In the genomic region with DNA sequence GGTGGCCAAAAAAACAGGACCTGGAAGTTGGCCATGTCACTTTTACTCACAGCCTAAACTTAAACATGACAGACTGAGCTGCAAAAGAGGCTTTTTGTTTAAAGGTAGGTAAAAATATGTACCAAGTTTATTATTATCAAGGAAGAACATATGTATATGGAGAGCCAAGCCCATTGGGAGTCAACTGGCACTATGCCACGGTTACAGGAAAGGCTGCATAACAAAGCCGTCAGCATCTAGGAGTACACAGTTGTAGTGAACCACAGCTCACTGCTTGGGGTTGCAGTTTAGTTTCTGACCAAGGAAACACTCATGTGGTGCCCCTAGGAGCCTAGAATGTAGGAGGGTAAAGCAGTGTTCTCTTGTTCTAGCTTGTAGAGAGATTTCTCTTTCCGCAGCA, we compare ENCODE assay signal across 30 mouse cellular contexts. TPM values are rescaled to one million over a fixed set of nuclear protein-coding genes. Genes with fewer than 3 reads are reported as not detected.
A peak's percentile ranks its signal among the peaks of the same experiment; 100 is the strongest.
DNase-seq lines count a peak whose midpoint lies in the region; ATAC-seq and TF ChIP-seq lines count a peak whose summit lies in the region.
"Had no signal": no experiment of that assay in that cellular context is flagged by ENCODE, and none has a peak within 500 bp of the region (broad histone marks: within the 10 kb centered on the region; RNA-seq: fewer than 3 reads in every experiment).

No protein-coding gene starts in this region.

- no peaks in the 10 kb centered on the region for H3K27me3 ChIP-seq in lung, embryonic 14.5 days (ENCODE audit: insufficient read depth, low read length)
- no peaks in the 10 kb centered on the region for H3K27me3 ChIP-seq in forebrain, embryonic 15.5 days
- H3K27me3 ChIP-seq: embryonic facial prominence, embryonic 15.5 days; intestine, embryonic 15.5 days; neural tube, embryonic 13.5 days had no signal

- no peak overlapping the region for H3K4me2 ChIP-seq in lung, embryonic 14.5 days
- H3K4me2 ChIP-seq in forebrain, embryonic 15.5 days (replicated peaks), result no peak overlapping the region
- H3K4me2 ChIP-seq: embryonic facial prominence, embryonic 15.5 days; intestine, embryonic 15.5 days; neural tube, embryonic 13.5 days had no signal

- H3K36me3 ChIP-seq in lung, embryonic 14.5 days (ENCODE audit: insufficient read depth), result no peaks in the 10 kb centered on the region
- no peaks in the 10 kb centered on the region for H3K36me3 ChIP-seq in forebrain, embryonic 15.5 days
- H3K36me3 ChIP-seq: embryonic facial prominence, embryonic 15.5 days; intestine, embryonic 15.5 days; neural tube, embryonic 13.5 days had no signal

- intact Hi-C loops in gastrocnemius, postnatal 14 days (cut with DNase I; ENCODE audit: low total_unique reads), result no loop called here

- no peak for ATAC-seq in cerebellum, adult (ENCODE audit: insufficient number of reproducible peaks, low FRiP score, low TSS enrichment)
- no peak for ATAC-seq in lung, embryonic 14.5 days (ENCODE audit: insufficient read depth)
- 0 out of 2 replicates have a peak, but pooled peaks have one; percentile 39 for ATAC-seq in erythroblast, adult 5-6 weeks (replicated peaks; ENCODE audit: low FRiP score, poor library complexity, severe bottlenecking)
- no peak for ATAC-seq in forebrain, embryonic 15.5 days (replicated peaks)
- ATAC-seq: forebrain, embryonic 16.5 days; hindbrain, embryonic 16.5 days; intestine, embryonic 15.5 days had no signal

- TF ChIP-seq CTCF in lung, embryonic 14.5 days (IDR thresholded peaks at IDR 0.05; ENCODE audit: low read depth), result no peak

- H3K4me3 ChIP-seq in lung, embryonic 14.5 days (ENCODE audit: low read depth, low read length), result no peak overlapping the region
- no peak overlapping the region for H3K4me3 ChIP-seq in forebrain, embryonic 15.5 days
- H3K4me3 ChIP-seq: embryonic facial prominence, embryonic 15.5 days; intestine, embryonic 15.5 days; neural tube, embryonic 13.5 days had no signal

- no peak overlapping the region for H3K27ac ChIP-seq in lung, embryonic 14.5 days (ENCODE audit: low read depth)
- no peak overlapping the region for H3K27ac ChIP-seq in forebrain, embryonic 15.5 days (replicated peaks)
- H3K27ac ChIP-seq: embryonic facial prominence, embryonic 15.5 days; intestine, embryonic 15.5 days; kidney, postnatal 0 days; liver, embryonic 14.5 days; neural tube, embryonic 13.5 days had no signal

- 79% methylated on average over 3 of the region's 3 CpGs for WGBS in lung, embryonic 14.5 days
- 67% methylated on average over 3 of the region's 3 CpGs for WGBS in forebrain, embryonic 15.5 days

- no peaks in the 10 kb centered on the region for H3K4me1 ChIP-seq in lung, embryonic 14.5 days (ENCODE audit: insufficient read depth)
- peaks cover 4% of the 10 kb centered on the region; the same call in 1 of the 2 replicates for H3K4me1 ChIP-seq in forebrain, embryonic 15.5 days
- H3K4me1 ChIP-seq: embryonic facial prominence, embryonic 15.5 days; intestine, embryonic 15.5 days had no signal

- H3K9me3 ChIP-seq in lung, embryonic 14.5 days (ENCODE audit: low read depth, low read length), result no peaks in the 10 kb centered on the region
- H3K9me3 ChIP-seq in forebrain, embryonic 15.5 days, result no peaks in the 10 kb centered on the region
- H3K9me3 ChIP-seq: embryonic facial prominence, embryonic 15.5 days; intestine, embryonic 15.5 days; neural tube, embryonic 13.5 days had no signal

- peak; percentile 74 for DNase-seq in cerebellum, adult 9-10 months
- peak; percentile 36 for DNase-seq in lung, embryonic 14.5 days
- no peak for DNase-seq in lung, postnatal 25 days (ENCODE audit: low spot score)
- DNase-seq in NIH3T3 (ENCODE audit: low read depth), result peak; percentile 25
- DNase-seq in gastrocnemius, postnatal 14 days, result no peak
- DNase-seq: adrenal gland, postnatal 25 days; heart, postnatal 14 days; kidney, adult 8-10 months; kidney, postnatal 4 days; layer of hippocampus, postnatal 36 days; liver; lung, adult 2 months; lung, postnatal 14 days; thymus, postnatal 4 days had no signal

- H3K9ac ChIP-seq in lung, embryonic 14.5 days, result no peak overlapping the region
- H3K9ac ChIP-seq in forebrain, embryonic 15.5 days (replicated peaks), result no peak overlapping the region
- H3K9ac ChIP-seq: embryonic facial prominence, embryonic 15.5 days; intestine, embryonic 15.5 days; liver, embryonic 14.5 days; neural tube, embryonic 13.5 days had no signal

RNA-seq across cellular contexts. Expression of a gene that starts 40.4 kb away (rescaled TPM):
- polyA plus RNA-seq in lung, embryonic 14.5 days (2014; fragmentation: Nextera tagmentation; extraction: Ambion mirVana), result 0.08 TPM in 1 of 2 replicates, not detected in the other
- total RNA-seq in erythroblast, adult 5-6 weeks (2015; ENCODE audit: low replicate concordance), result 1.3 TPM in 1 of 2 replicates, not detected in the other
- total RNA-seq in erythroblast, adult 5-6 weeks (2017; ENCODE audit: low replicate concordance), result not detected in 2 replicates
- 45.0 and 57.0 TPM in 2 replicates for polyA plus RNA-seq in forebrain, embryonic 15.5 days (2015; fragmentation: Nextera tagmentation; extraction: Ambion mirVana)
- under 1 TPM in 1 of 2 experiments, not detected in 1; 0.35 TPM for total RNA-seq in gastrocnemius, postnatal 14 days (2021)
- total RNA-seq: adrenal gland, adult 18-20 months; adrenal gland, postnatal 25 days; common myeloid progenitor, adult 5-6 weeks; gastrocnemius, adult 8-10 months; heart, postnatal 14 days; megakaryocyte, adult 5-6 weeks had no signal
- polyA plus RNA-seq: gonadal fat pad, adult 2 months; lung, adult 2 months; thymus, postnatal 0 days had no signal

Comparison
In these comparisons a context has a peak if more than half of its experiments do, and no peak if none do; other contexts are left out.
1. DNase-seq: peak in cerebellum, adult 9-10 months (single experiment), lung, embryonic 14.5 days (single experiment) and NIH3T3 (single experiment); none in lung, postnatal 25 days (single experiment) and gastrocnemius, postnatal 14 days (single experiment).